Mouse (Mus musculus) spleen, adult 2 months (tissue): ENCODE measurements around the gene Apon.

Source experiments
- CTCF ChIP-seq: fragments of 200-500 bp; IDR thresholded peaks from 2 replicates; pipeline ENCODE4 v1.5.1; 2011; ENCODE audit warnings: mild to moderate bottlenecking, inconsistent platforms; ENCODE audit not compliant: insufficient read depth, insufficient read length, insufficient replicate concordance; ENCODE audit errors: extremely low read depth
- POLR2A ChIP-seq: fragments of 200-500 bp; IDR thresholded peaks from 2 replicates; pipeline ENCODE4 v1.6.1; 2011; ENCODE audit warnings: low read depth, low read length, inconsistent platforms

- TF ChIP-seq CTCF (no peak), POLR2A (no peak)
Observed at GRCm38 (mm10) chr10:128280943-128281342, 27.0 kb downstream of the Apon start.
